Mouse (Mus musculus) midbrain, embryonic 10.5 days (tissue): ENCODE data around the gene Slc4a4. TPM values are rescaled to one million over a fixed set of nuclear protein-coding genes. Genes with fewer than 3 reads are reported as not detected.
A peak's percentile ranks its signal among the peaks of the same experiment; 100 is the strongest.

Experiments used
- DNase-seq: peaks from one replicate; pipeline ENCODE4 v3.0.0-alpha.2; 2017; ENCODE audit warnings: low spot score
- H3K27ac ChIP-seq: fragments of 300-500 bp; sonication (generic); replicated peaks from 2 replicates; pipeline ENCODE4 v1.5.1; 2016; ENCODE audit warnings: mild to moderate bottlenecking
- H3K27me3 ChIP-seq: fragments of 300-500 bp; sonication (generic); 2 replicates; pipeline ENCODE4 v1.6.1; 2016; ENCODE audit warnings: low read depth, mild to moderate bottlenecking; ENCODE audit not compliant: poor library complexity, severe bottlenecking
- H3K36me3 ChIP-seq: fragments of 300-500 bp; sonication (generic); 2 replicates; pipeline ENCODE4 v1.6.1; 2016; ENCODE audit warnings: mild to moderate bottlenecking, moderate library complexity
- H3K4me1 ChIP-seq: fragments of 300-500 bp; sonication (generic); 2 replicates; pipeline ENCODE4 v1.6.1; 2016
- H3K4me3 ChIP-seq: fragments of 300-500 bp; sonication (generic); 2 replicates; pipeline ENCODE4 v1.5.1; 2016; ENCODE audit warnings: mild to moderate bottlenecking, moderate library complexity
- H3K9me3 ChIP-seq: fragments of 300-500 bp; sonication (generic); replicated peaks from 2 replicates; pipeline ENCODE4 v1.6.1; 2016; ENCODE audit warnings: mild to moderate bottlenecking
- WGBS: fragments of 180-500 bp; shearing (Covaris S2); methylation state at CpG from one replicate; pipeline ENCODE4 v1.1.7; 2016; 5-methylcytosine and 5-hydroxymethylcytosine counted together
- polyA plus RNA-seq: library from polyadenylated mRNA; unstranded; fragments of >200 nt; fragmentation: Nextera tagmentation; extraction: Ambion mirVana; gene quantifications from 2 replicates; pipeline ENCODE4 v1.2.1, GENCODE M21; 2016

The Slc4a4 gene
- polyA plus RNA-seq: 1.5 TPM in 2 replicates

GRCm38 (mm10) chr5:88886668-88887555 is at the start of gene Slc4a4:
Slc4a4 (plus strand) TSS chr5:88886818.
- Histone ChIP-seq H3K4me1 (peaks cover 18% of the 10 kb centered on the region), H3K9me3 (no peaks in the 10 kb centered on the region), H3K27me3 (peaks cover 43% of the 10 kb centered on the region), H3K4me3 (peak within 1 kb of the TSS; percentile 81), H3K27ac (peak within 1 kb of the TSS; percentile 89), H3K36me3 (no peaks in the 10 kb centered on the region)
- under 1% methylated on average over 101 of the region's 119 CpGs for WGBS
- DNase-seq: peak; percentile 73

- 73% methylated on average over 5 of the region's 5 CpGs for WGBS
- Histone ChIP-seq H3K4me1 (no peaks in the 10 kb centered on the region), H3K27ac (no peak overlapping the region), H3K27me3 (no peaks in the 10 kb centered on the region), H3K4me3 (no peak overlapping the region), H3K36me3 (no peaks in the 10 kb centered on the region), H3K9me3 (no peaks in the 10 kb centered on the region)
- DNase-seq: no peak
These were observed 46.4 kb upstream of the Slc4a4 start for GRCm38 (mm10) chr5:88840080-88840798.

GRCm38 (mm10) chr5:88857311-88857710 is 29.3 kb upstream of the Slc4a4 start:
- H3K4me3 ChIP-seq: no peak overlapping the region
- H3K36me3 ChIP-seq: no peaks in the 10 kb centered on the region
- no peak for DNase-seq
- 94% methylated on average over 3 of the region's 3 CpGs for WGBS
- H3K27ac ChIP-seq: no peak overlapping the region
- no peaks in the 10 kb centered on the region for H3K27me3 ChIP-seq
- peaks cover 5% of the 10 kb centered on the region for H3K4me1 ChIP-seq
- H3K9me3 ChIP-seq: no peaks in the 10 kb centered on the region

GRCm38 (mm10) chr5:88857801-88858200 is 28.8 kb upstream of the Slc4a4 start:
- no peaks in the 10 kb centered on the region for H3K36me3 ChIP-seq
- H3K4me1 ChIP-seq: peaks cover 5% of the 10 kb centered on the region
- H3K9me3 ChIP-seq: no peaks in the 10 kb centered on the region
- H3K4me3 ChIP-seq: no peak overlapping the region
- no peaks in the 10 kb centered on the region for H3K27me3 ChIP-seq
- WGBS: 91% methylated on average over 4 of the region's 4 CpGs
- DNase-seq: no peak
- no peak overlapping the region for H3K27ac ChIP-seq

GRCm38 (mm10) chr5:88858226-88858625 is 28.4 kb upstream of the Slc4a4 start:
- 82% methylated on average over 4 of the region's 4 CpGs for WGBS
- H3K27me3 ChIP-seq: no peaks in the 10 kb centered on the region
- no peaks in the 10 kb centered on the region for H3K36me3 ChIP-seq
- no peak for DNase-seq
- peaks cover 5% of the 10 kb centered on the region for H3K4me1 ChIP-seq
- H3K4me3 ChIP-seq: no peak overlapping the region
- no peaks in the 10 kb centered on the region for H3K9me3 ChIP-seq
- H3K27ac ChIP-seq: no peak overlapping the region

- Histone ChIP-seq H3K4me1 (peaks cover 5% of the 10 kb centered on the region), H3K4me3 (no peak overlapping the region), H3K27ac (no peak overlapping the region), H3K9me3 (no peaks in the 10 kb centered on the region), H3K27me3 (no peaks in the 10 kb centered on the region), H3K36me3 (no peaks in the 10 kb centered on the region)
- peak; percentile 21 for DNase-seq
- WGBS: 69% methylated on average over 3 of the region's 3 CpGs
These were observed 24.5 kb upstream of the Slc4a4 start for GRCm38 (mm10) chr5:88862163-88862562.

GRCm38 (mm10) chr5:88862794-88863193 is 23.8 kb upstream of the Slc4a4 start:
- no peaks in the 10 kb centered on the region for H3K36me3 ChIP-seq
- no peaks in the 10 kb centered on the region for H3K27me3 ChIP-seq
- H3K27ac ChIP-seq: no peak overlapping the region
- no peaks in the 10 kb centered on the region for H3K9me3 ChIP-seq
- WGBS: 91% methylated on average over 2 of the region's 2 CpGs
- no peak overlapping the region for H3K4me3 ChIP-seq
- peaks cover 5% of the 10 kb centered on the region for H3K4me1 ChIP-seq
- DNase-seq: no peak

GRCm38 (mm10) chr5:88884101-88884500 is 2.5 kb upstream of the Slc4a4 start:
- peak; percentile 34 for DNase-seq
- no peak overlapping the region for H3K27ac ChIP-seq
- H3K36me3 ChIP-seq: no peaks in the 10 kb centered on the region
- WGBS: 23% methylated on average over 3 of the region's 3 CpGs
- H3K27me3 ChIP-seq: peaks cover 40% of the 10 kb centered on the region
- no peaks in the 10 kb centered on the region for H3K9me3 ChIP-seq
- H3K4me1 ChIP-seq: peaks cover 18% of the 10 kb centered on the region
- H3K4me3 ChIP-seq: no peak overlapping the region

GRCm38 (mm10) chr5:88885503-88885902 is 1.1 kb upstream of the Slc4a4 start:
- Histone ChIP-seq H3K4me3 (no peak overlapping the region), H3K36me3 (no peaks in the 10 kb centered on the region), H3K9me3 (no peaks in the 10 kb centered on the region), H3K27me3 (peaks cover 43% of the 10 kb centered on the region), H3K4me1 (peaks cover 18% of the 10 kb centered on the region), H3K27ac (no peak overlapping the region)
- 92% methylated on average over 3 of the region's 3 CpGs for WGBS
- DNase-seq: no peak

- 64% methylated on average over 5 of the region's 5 CpGs for WGBS
- Histone ChIP-seq H3K9me3 (no peaks in the 10 kb centered on the region), H3K36me3 (no peaks in the 10 kb centered on the region), H3K4me3 (peak overlapping the region; percentile 81), H3K27ac (no peak overlapping the region; the same call in 1 of the 2 replicates), H3K4me1 (peaks cover 18% of the 10 kb centered on the region), H3K27me3 (peaks cover 43% of the 10 kb centered on the region)
- DNase-seq: no peak
These were observed 674 bp upstream of the Slc4a4 start for GRCm38 (mm10) chr5:88885944-88886343.

- Histone ChIP-seq H3K4me3 (peak overlapping the region; percentile 81), H3K36me3 (no peaks in the 10 kb centered on the region), H3K4me1 (peaks cover 18% of the 10 kb centered on the region), H3K27me3 (peaks cover 43% of the 10 kb centered on the region), H3K27ac (peak overlapping the region; percentile 89), H3K9me3 (no peaks in the 10 kb centered on the region)
- no peak for DNase-seq
- WGBS: under 1% methylated on average over 14 of the region's 14 CpGs
These were observed 310 bp upstream of the Slc4a4 start for GRCm38 (mm10) chr5:88886349-88886667.

GRCm38 (mm10) chr5:88887556-88888412 is 1.2 kb downstream of the Slc4a4 start:
- peak overlapping the region; percentile 89 for H3K27ac ChIP-seq
- no peaks in the 10 kb centered on the region for H3K36me3 ChIP-seq
- H3K4me3 ChIP-seq: peak overlapping the region; percentile 81
- peaks cover 18% of the 10 kb centered on the region for H3K4me1 ChIP-seq
- H3K27me3 ChIP-seq: peaks cover 43% of the 10 kb centered on the region
- WGBS: 1% methylated on average over 29 of the region's 29 CpGs
- DNase-seq: peak; percentile 59
- H3K9me3 ChIP-seq: no peaks in the 10 kb centered on the region
